Mouse (Mus musculus): ENCODE results near the gene Cyth4. TPM values are rescaled to one million over a fixed set of nuclear protein-coding genes. Genes with fewer than 3 reads are reported as not detected.
A peak's percentile ranks its signal among the peaks of the same experiment; 100 is the strongest.

The Cyth4 gene
- polyA plus RNA-seq, 1 experiment from 2014 or later, result 9.6 TPM

DNA sequence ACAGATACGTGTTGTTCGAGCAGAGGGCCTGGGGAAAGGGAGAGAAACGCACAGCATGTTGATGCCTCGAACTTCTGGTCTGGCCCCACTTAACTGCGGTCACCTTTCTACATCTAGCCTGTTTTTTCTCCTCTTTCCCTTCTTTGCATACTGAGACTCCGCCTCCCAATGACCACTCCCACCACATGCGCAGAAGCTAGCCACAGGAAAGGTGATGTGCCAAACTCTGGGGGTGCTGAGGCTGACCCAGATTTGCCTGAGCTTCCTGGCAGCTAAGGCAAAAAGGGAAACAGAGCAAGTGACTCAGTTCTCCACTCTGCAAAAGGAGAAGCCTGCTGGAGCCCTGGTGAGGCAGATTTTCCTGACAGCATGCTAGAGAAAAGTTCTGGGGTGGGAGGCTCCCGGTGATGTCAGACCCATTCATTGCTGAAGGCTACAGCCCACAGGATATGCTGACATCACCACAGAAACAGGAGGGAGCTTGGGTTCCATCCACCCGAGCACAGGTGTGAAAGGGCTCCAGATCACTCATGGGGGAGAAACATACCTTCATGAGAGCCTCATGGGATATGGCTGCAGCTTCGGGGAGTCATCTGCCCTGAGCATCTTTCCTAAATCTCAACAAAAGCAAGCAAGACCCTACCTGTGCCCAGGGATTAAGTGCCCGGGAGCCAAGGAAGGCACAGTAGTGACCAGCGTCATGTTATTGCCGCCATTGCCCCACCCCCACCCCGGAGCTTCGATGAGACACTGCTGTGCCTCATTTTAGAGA is 5.0 kb upstream of the Cyth4 start:
- Histone ChIP-seq H3K4me1 (ENCODE audit: control insufficient read depth, insufficient read depth, low read length) (no peaks in the 10 kb centered on the region), H3K4me2 (ENCODE audit: low read depth, low read length) (no peak overlapping the region), H3K36me3 (ENCODE audit: control insufficient read depth, insufficient read depth) (no peaks in the 10 kb centered on the region), H3K9me3 (replicated peaks; ENCODE audit: control insufficient read depth, low read length) (no peaks in the 10 kb centered on the region), H3K27ac (ENCODE audit: low read length) (no peak overlapping the region), H3K27me3 (ENCODE audit: control insufficient read depth, insufficient read depth, low read length) (no peaks in the 10 kb centered on the region), H3K9ac (ENCODE audit: low read length) (no peak overlapping the region), H3K4me3 (ENCODE audit: low read length) (no peak overlapping the region)
- no peak for ATAC-seq (replicated peaks; ENCODE audit: extremely low read depth, insufficient read depth, low FRiP score)
- 55% methylated on average over 15 of the region's 15 CpGs for WGBS

GRCm38 (mm10) chr15:78592452-78592968 is 4.3 kb upstream of the Cyth4 start:
- ATAC-seq (replicated peaks; ENCODE audit: extremely low read depth, insufficient read depth, low FRiP score), result no peak
- Histone ChIP-seq H3K4me3 (ENCODE audit: low read length) (no peak overlapping the region), H3K9me3 (replicated peaks; ENCODE audit: control insufficient read depth, low read length) (no peaks in the 10 kb centered on the region), H3K9ac (ENCODE audit: low read length) (no peak overlapping the region), H3K36me3 (ENCODE audit: control insufficient read depth, insufficient read depth) (no peaks in the 10 kb centered on the region), H3K27me3 (ENCODE audit: control insufficient read depth, insufficient read depth, low read length) (no peaks in the 10 kb centered on the region), H3K27ac (ENCODE audit: low read length) (no peak overlapping the region), H3K4me2 (ENCODE audit: low read depth, low read length) (no peak overlapping the region), H3K4me1 (ENCODE audit: control insufficient read depth, insufficient read depth, low read length) (no peaks in the 10 kb centered on the region)
- 71% methylated on average over 14 of the region's 14 CpGs for WGBS

DNA sequence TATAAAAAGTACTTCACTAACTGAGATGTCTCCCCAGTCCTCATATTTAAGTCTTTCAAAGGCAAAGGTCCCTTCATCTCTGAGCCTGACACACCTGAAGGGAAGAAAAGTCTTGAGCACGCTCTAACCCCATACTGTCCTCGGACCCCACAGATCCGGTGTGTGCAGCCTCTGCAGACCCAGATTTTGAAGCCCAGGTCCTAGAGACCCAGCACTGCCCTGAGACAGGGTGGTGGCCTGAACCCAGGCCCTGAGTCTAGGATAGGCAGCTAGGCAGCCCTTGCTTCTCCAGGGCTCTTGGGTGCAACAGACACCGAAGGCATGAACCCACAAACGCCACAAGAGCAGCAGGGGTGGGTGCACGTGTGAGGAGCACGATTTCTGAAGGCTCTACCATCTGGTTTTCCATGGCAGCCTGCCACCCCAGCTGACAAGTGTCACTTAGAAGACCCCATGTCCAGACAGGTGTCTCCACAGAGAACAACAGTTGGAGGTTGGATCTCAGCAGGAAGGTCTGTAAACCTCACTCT is 2.9 kb upstream of the Cyth4 start:
- WGBS, result 79% methylated on average over 7 of the region's 7 CpGs
- Histone ChIP-seq H3K4me1 (ENCODE audit: control insufficient read depth, insufficient read depth, low read length) (no peaks in the 10 kb centered on the region), H3K4me2 (ENCODE audit: low read depth, low read length) (no peak overlapping the region), H3K9me3 (replicated peaks; ENCODE audit: control insufficient read depth, low read length) (no peaks in the 10 kb centered on the region), H3K27me3 (ENCODE audit: control insufficient read depth, insufficient read depth, low read length) (no peaks in the 10 kb centered on the region), H3K36me3 (ENCODE audit: control insufficient read depth, insufficient read depth) (no peaks in the 10 kb centered on the region), H3K9ac (ENCODE audit: low read length) (no peak overlapping the region), H3K4me3 (ENCODE audit: low read length) (no peak overlapping the region), H3K27ac (ENCODE audit: low read length) (no peak overlapping the region; the same call in 1 of the 2 replicates)
- no peak for ATAC-seq (replicated peaks; ENCODE audit: extremely low read depth, insufficient read depth, low FRiP score)

DNA sequence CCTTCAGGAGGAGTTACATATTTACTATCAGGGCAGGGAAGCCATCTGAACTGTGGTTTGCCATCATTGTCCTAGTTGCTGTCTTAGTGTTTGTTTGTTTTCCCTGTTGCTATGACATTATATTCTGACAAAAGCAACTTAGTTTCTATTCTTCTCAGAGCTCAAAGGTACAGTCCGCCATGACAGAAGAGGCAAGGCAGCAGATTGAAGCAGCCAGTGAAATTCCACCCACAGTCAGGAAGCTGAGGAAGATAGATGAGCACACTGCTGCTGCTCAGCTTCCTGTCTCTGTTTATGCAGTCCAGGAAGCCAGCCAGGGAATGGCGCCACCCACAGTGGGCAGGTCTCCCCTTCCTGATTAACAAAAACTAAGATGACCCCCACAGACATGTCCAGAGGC is 2.0 kb upstream of the Cyth4 start:
- ATAC-seq (replicated peaks; ENCODE audit: extremely low read depth, insufficient read depth, low FRiP score), result no peak
- no peak overlapping the region for H3K4me3 ChIP-seq (ENCODE audit: low read length)

GRCm38 (mm10) chr15:78595468-78595867 is 1.4 kb upstream of the Cyth4 start:
- Histone ChIP-seq H3K4me1 (ENCODE audit: control insufficient read depth, insufficient read depth, low read length) (no peaks in the 10 kb centered on the region), H3K36me3 (ENCODE audit: control insufficient read depth, insufficient read depth) (no peaks in the 10 kb centered on the region), H3K27ac (ENCODE audit: low read length) (no peak overlapping the region), H3K9ac (ENCODE audit: low read length) (no peak overlapping the region), H3K27me3 (ENCODE audit: control insufficient read depth, insufficient read depth, low read length) (no peaks in the 10 kb centered on the region), H3K9me3 (replicated peaks; ENCODE audit: control insufficient read depth, low read length) (no peaks in the 10 kb centered on the region), H3K4me3 (ENCODE audit: low read length) (no peak overlapping the region), H3K4me2 (ENCODE audit: low read depth, low read length) (no peak overlapping the region)
- ATAC-seq (replicated peaks; ENCODE audit: extremely low read depth, insufficient read depth, low FRiP score), result no peak
- 59% methylated on average over 5 of the region's 5 CpGs for WGBS

More for the DNA sequence above, 2.0 kb upstream of the Cyth4 start:
- Histone ChIP-seq H3K27me3 (ENCODE audit: control insufficient read depth, insufficient read depth, low read length) (no peaks in the 10 kb centered on the region), H3K4me1 (ENCODE audit: control insufficient read depth, insufficient read depth, low read length) (no peaks in the 10 kb centered on the region), H3K4me2 (ENCODE audit: low read depth, low read length) (no peak overlapping the region), H3K9ac (ENCODE audit: low read length) (no peak overlapping the region), H3K9me3 (replicated peaks; ENCODE audit: control insufficient read depth, low read length) (no peaks in the 10 kb centered on the region), H3K27ac (ENCODE audit: low read length) (no peak overlapping the region), H3K36me3 (ENCODE audit: control insufficient read depth, insufficient read depth) (no peaks in the 10 kb centered on the region)
- 71% methylated on average over 2 of the region's 2 CpGs for WGBS

GRCm38 (mm10) chr15:78596504-78596903 is 343 bp upstream of the Cyth4 start:
- 71% methylated on average over 6 of the region's 6 CpGs for WGBS
- Histone ChIP-seq H3K4me3 (ENCODE audit: low read length) (no peak overlapping the region), H3K4me2 (ENCODE audit: low read depth, low read length) (no peak overlapping the region), H3K27me3 (ENCODE audit: control insufficient read depth, insufficient read depth, low read length) (no peaks in the 10 kb centered on the region), H3K9ac (ENCODE audit: low read length) (no peak overlapping the region), H3K4me1 (ENCODE audit: control insufficient read depth, insufficient read depth, low read length) (no peaks in the 10 kb centered on the region), H3K36me3 (ENCODE audit: control insufficient read depth, insufficient read depth) (no peaks in the 10 kb centered on the region), H3K27ac (ENCODE audit: low read length) (peak overlapping the region; percentile 51), H3K9me3 (replicated peaks; ENCODE audit: control insufficient read depth, low read length) (no peaks in the 10 kb centered on the region)
- ATAC-seq (replicated peaks; ENCODE audit: extremely low read depth, insufficient read depth, low FRiP score), result no peak

- Histone ChIP-seq H3K4me2 (ENCODE audit: low read depth, low read length) (no peak overlapping the region), H3K36me3 (ENCODE audit: control insufficient read depth, insufficient read depth) (no peaks in the 10 kb centered on the region), H3K4me3 (ENCODE audit: low read length) (no peak overlapping the region), H3K4me1 (ENCODE audit: control insufficient read depth, insufficient read depth, low read length) (no peaks in the 10 kb centered on the region), H3K9ac (ENCODE audit: low read length) (no peak overlapping the region), H3K27me3 (ENCODE audit: control insufficient read depth, insufficient read depth, low read length) (no peaks in the 10 kb centered on the region), H3K9me3 (replicated peaks; ENCODE audit: control insufficient read depth, low read length) (no peaks in the 10 kb centered on the region), H3K27ac (ENCODE audit: low read length) (no peak overlapping the region)
- 37% methylated on average over 4 of the region's 4 CpGs for WGBS
- ATAC-seq (replicated peaks; ENCODE audit: extremely low read depth, insufficient read depth, low FRiP score), result no peak; the same call in 1 of the 2 replicates
Measured at GRCm38 (mm10) chr15:78597729-78598128, 882 bp downstream of the Cyth4 start.

DNA sequence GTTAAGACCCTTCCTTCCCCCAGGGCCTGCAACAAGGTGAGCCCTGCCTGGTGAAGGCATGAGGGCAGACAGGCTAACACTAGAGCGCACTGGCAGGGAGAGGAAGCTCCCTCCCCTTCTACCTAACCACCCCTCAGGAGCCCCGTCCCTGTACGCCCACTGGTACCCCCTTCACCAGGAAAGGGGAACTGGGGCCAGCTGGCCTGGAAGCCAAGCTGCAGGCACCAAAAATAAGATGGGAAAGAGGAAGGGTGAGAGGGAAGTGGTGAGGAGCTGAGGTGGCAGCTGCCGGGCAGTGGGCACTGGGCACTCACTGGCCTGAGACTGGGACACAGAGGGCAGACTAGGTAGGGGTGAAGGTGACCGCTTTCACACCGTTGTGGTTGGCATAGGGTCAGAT is 2.3 kb downstream of the Cyth4 start:
- no peak overlapping the region for H3K27ac ChIP-seq (ENCODE audit: low read length)
- 80% methylated on average over 6 of the region's 6 CpGs for WGBS
- H3K27me3 ChIP-seq (ENCODE audit: control insufficient read depth, insufficient read depth, low read length), result no peaks in the 10 kb centered on the region
- no peak overlapping the region for H3K4me3 ChIP-seq (ENCODE audit: low read length)
- H3K4me1 ChIP-seq (ENCODE audit: control insufficient read depth, insufficient read depth, low read length), result no peaks in the 10 kb centered on the region
- no peak overlapping the region for H3K4me2 ChIP-seq (ENCODE audit: low read depth, low read length)
- no peak for ATAC-seq (replicated peaks; ENCODE audit: extremely low read depth, insufficient read depth, low FRiP score)
- no peaks in the 10 kb centered on the region for H3K36me3 ChIP-seq (ENCODE audit: control insufficient read depth, insufficient read depth)
- H3K9me3 ChIP-seq (replicated peaks; ENCODE audit: control insufficient read depth, low read length), result no peaks in the 10 kb centered on the region
- no peak overlapping the region for H3K9ac ChIP-seq (ENCODE audit: low read length)

- Histone ChIP-seq H3K9me3 (replicated peaks; ENCODE audit: control insufficient read depth, low read length) (no peaks in the 10 kb centered on the region), H3K27me3 (ENCODE audit: control insufficient read depth, insufficient read depth, low read length) (no peaks in the 10 kb centered on the region), H3K9ac (ENCODE audit: low read length) (no peak overlapping the region), H3K36me3 (ENCODE audit: control insufficient read depth, insufficient read depth) (no peaks in the 10 kb centered on the region), H3K4me2 (ENCODE audit: low read depth, low read length) (no peak overlapping the region), H3K4me1 (ENCODE audit: control insufficient read depth, insufficient read depth, low read length) (no peaks in the 10 kb centered on the region; the same call in 1 of the 2 replicates), H3K27ac (ENCODE audit: low read length) (no peak overlapping the region), H3K4me3 (ENCODE audit: low read length) (no peak overlapping the region)
- 74% methylated on average over 13 of the region's 13 CpGs for WGBS
- no peak for ATAC-seq (replicated peaks; ENCODE audit: extremely low read depth, insufficient read depth, low FRiP score)
Measured at GRCm38 (mm10) chr15:78599529-78600193, 2.8 kb downstream of the Cyth4 start.
